Mouse (Mus musculus) naive thymus-derived CD4-positive, alpha-beta T cell, adult 2 months (primary cell): Measurements from ENCODE around the gene Pitpnc1.

Experiments
- DNase-seq: peaks from one replicate; pipeline ENCODE4 v3.0.0-alpha.2; 2011; ENCODE audit warnings: low read depth

Gene Pitpnc1

GRCm38 (mm10) chr11:107279258-107279657 lies 191.2 kb downstream of the Pitpnc1 start:
- no peak for DNase-seq

- DNase-seq, result no peak
Observed at GRCm38 (mm10) chr11:107276898-107277297, 193.6 kb downstream of the Pitpnc1 start.

- no peak for DNase-seq
Observed at GRCm38 (mm10) chr11:107276337-107276736, 194.2 kb downstream of the Pitpnc1 start.

- DNase-seq, result peak; percentile 45
Observed at GRCm38 (mm10) chr11:107275902-107276301, 194.6 kb downstream of the Pitpnc1 start.

GRCm38 (mm10) chr11:107274206-107274605 lies 196.3 kb downstream of the Pitpnc1 start:
- no peak for DNase-seq

- DNase-seq, result no peak
Observed at GRCm38 (mm10) chr11:107272351-107272975, 198.0 kb downstream of the Pitpnc1 start.

GRCm38 (mm10) chr11:107270564-107270963 lies 199.9 kb downstream of the Pitpnc1 start:
- no peak for DNase-seq

GRCm38 (mm10) chr11:107267522-107267921 lies 203.0 kb downstream of the Pitpnc1 start:
- peak; percentile 62 for DNase-seq

GRCm38 (mm10) chr11:107265861-107266260 lies 204.6 kb downstream of the Pitpnc1 start:
- no peak for DNase-seq

GRCm38 (mm10) chr11:107264889-107265615 lies 205.4 kb downstream of the Pitpnc1 start:
- DNase-seq, result no peak

GRCm38 (mm10) chr11:107263838-107264237 lies 206.7 kb downstream of the Pitpnc1 start:
- DNase-seq, result no peak

GRCm38 (mm10) chr11:107259428-107259827 lies 211.1 kb downstream of the Pitpnc1 start:
- DNase-seq, result no peak

GRCm38 (mm10) chr11:107255185-107255584 lies 215.3 kb downstream of the Pitpnc1 start:
- DNase-seq, result peak; percentile 43

GRCm38 (mm10) chr11:107254181-107254580 lies 216.3 kb downstream of the Pitpnc1 start:
- DNase-seq, result no peak

GRCm38 (mm10) chr11:107252026-107252425 lies 218.5 kb downstream of the Pitpnc1 start:
- no peak for DNase-seq

GRCm38 (mm10) chr11:107251460-107251859 lies 219.0 kb downstream of the Pitpnc1 start:
- DNase-seq, result peak; percentile 48

GRCm38 (mm10) chr11:107250882-107251281 lies 219.6 kb downstream of the Pitpnc1 start:
- no peak for DNase-seq

GRCm38 (mm10) chr11:107248753-107249152 lies 221.7 kb downstream of the Pitpnc1 start:
- DNase-seq, result no peak

GRCm38 (mm10) chr11:107245657-107246056 lies 224.8 kb downstream of the Pitpnc1 start:
- DNase-seq, result no peak

GRCm38 (mm10) chr11:107243126-107243525 lies 227.4 kb downstream of the Pitpnc1 start:
- no peak for DNase-seq

- DNase-seq, result no peak
Observed at GRCm38 (mm10) chr11:107241678-107242077, 228.8 kb downstream of the Pitpnc1 start.

- no peak for DNase-seq
Observed at GRCm38 (mm10) chr11:107238506-107238905, 232.0 kb downstream of the Pitpnc1 start.

GRCm38 (mm10) chr11:107237532-107237931 lies 233.0 kb downstream of the Pitpnc1 start:
- no peak for DNase-seq
